Mouse (Mus musculus) adrenal gland, adult (tissue): ENCODE results near the gene Rpsa.
"Not testable (repeated sequence)": the region's sequence is repeated elsewhere in the genome, so short reads cannot be mapped to it uniquely, and the experiment has no call there.

Experiments used
- DNase-seq, 2 experiments: peaks; one replicate each; pipeline ENCODE4 v3.0.0; 2022 to 2023; ENCODE audit warnings: low spot score in 1 of 2; ENCODE audit not compliant: inconsistent age in 2 of 2

Rpsa gene

GRCm38 (mm10) chr9:120127538-120128251 is at the start of gene Rpsa:
Rpsa (plus strand) TSS chr9:120127689.
- peak; percentile 98 for DNase-seq

GRCm38 (mm10) chr9:120078241-120078640 is 49.2 kb upstream of the Rpsa start:
- no peak for DNase-seq

- DNase-seq = no peak
Observed at GRCm38 (mm10) chr9:120079901-120080300, 47.6 kb upstream of the Rpsa start.

GRCm38 (mm10) chr9:120080546-120081108 is 46.9 kb upstream of the Rpsa start:
- no peak for DNase-seq

DNA sequence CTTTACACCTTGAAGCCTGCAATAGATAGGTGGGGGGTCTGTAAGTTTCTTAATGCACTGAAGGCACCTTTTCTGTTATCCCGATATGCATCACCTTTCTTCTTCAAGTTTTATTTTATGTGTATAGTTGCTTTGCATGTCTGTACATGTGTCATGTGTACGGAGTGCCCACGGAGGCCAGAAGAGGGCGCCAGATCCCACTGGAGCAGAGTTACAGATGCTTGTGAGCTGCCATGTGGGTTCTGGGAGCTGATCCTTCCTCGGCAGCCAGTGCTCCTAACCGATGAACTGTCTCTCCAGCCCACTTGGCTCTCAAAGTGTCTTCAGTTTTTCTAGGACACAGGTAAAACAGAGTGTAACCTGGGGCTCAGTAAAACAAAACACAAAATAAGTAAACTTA is 46.2 kb upstream of the Rpsa start:
- DNase-seq = no peak

GRCm38 (mm10) chr9:120081967-120082366 is 45.5 kb upstream of the Rpsa start:
- DNase-seq = no peak

GRCm38 (mm10) chr9:120082691-120083090 is 44.8 kb upstream of the Rpsa start:
- DNase-seq = no peak

DNA sequence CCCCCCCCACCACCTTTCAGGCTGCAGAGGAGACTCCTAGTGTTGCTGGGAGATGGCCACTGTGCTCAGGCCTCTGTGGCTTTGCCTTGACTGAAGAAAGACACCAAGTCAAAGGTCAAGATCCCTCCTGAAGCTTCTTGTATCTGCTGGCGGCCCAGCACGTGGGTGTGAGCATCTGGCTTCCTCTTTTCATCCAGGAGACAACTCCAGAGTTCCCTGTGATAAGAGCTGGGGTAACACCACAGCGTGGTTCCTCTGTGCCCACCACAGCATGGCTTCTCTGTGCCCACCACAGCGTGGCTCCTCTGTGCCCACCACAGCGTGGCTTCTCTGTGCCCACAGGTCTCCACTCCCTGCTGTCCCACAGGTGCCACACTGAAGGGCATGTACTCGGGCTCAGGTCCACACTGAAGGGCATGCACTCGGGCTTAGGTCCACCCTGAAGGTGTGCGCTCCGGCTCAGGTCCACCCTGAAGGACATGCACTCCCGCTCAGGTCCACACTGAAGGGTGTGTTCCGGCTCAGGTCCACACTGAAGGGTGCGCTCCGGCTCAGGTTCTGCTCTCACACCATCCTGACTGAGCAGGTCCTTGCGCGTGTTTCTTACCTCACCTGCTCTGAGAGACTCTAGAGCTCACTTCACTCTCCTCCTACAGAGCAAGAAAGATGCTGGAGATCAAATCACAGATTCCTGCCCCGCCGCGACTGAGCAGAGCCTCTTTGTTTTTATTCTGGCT is 44.2 kb upstream of the Rpsa start:
- DNase-seq = no peak

DNA sequence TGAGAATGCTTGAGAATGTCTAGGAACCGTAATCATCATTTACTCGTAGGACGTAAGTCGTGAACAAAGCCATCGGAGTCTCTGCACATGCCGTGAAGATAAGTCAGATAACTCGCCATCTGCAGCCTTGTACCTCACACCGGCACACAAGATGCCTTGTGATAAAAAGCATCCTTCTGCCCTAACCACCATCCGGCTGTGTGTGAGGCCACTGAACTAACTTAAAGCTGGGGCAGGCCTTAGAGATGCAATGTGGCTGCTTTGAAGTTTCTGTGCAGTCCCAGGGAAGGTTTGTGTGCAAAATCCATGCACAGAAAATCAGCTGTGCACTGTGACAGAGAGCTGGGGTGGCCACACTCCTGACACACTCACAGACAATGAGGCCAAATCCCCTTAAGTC is 43.1 kb upstream of the Rpsa start:
- no peak for DNase-seq

DNA sequence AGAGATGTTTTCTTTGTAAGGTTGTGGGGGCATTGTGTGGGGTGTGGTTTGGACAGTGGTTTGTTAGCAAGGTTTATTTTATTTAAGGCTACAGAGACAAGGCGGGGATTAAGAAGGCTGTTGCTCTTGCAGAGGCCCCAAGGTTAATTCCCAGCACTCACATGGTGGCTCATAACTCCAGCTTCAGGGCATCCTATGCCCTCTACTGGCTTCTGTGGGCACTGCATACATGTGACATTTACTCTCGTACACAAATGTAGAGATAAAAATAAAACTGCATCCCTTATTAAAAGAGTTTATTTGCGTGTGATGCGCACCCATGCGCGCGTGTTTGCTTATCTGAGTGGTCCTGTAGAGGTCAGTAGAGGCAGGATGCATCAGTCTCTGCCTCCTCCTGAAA is 38.4 kb upstream of the Rpsa start:
- no peak for DNase-seq

DNA sequence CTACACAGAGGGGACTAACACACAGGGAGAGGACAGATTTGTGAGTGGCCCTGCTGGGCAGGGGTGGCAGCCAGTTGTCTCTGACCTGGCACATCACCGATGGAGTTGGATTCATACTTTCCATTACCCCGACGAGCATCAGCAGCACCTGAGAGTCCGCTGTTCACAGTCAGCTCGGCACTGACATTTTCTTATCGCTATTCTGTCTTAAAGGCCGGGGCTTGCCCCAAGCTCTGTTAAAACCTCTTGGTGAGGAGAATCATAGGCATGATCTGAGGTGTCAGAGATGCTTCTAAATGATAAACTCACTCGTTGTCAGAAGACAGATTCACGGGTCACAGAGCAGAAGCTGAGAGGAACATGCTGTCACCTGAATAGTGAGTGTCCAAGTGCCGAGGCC is 36.4 kb upstream of the Rpsa start:
- DNase-seq = no peak

GRCm38 (mm10) chr9:120091696-120092238 is 35.7 kb upstream of the Rpsa start, which contains the start of gene Ccr8:
Ccr8 (plus strand) TSS chr9:120092114.
- no peak for DNase-seq

- DNase-seq = no peak
Observed at GRCm38 (mm10) chr9:120093701-120094100, 33.8 kb upstream of the Rpsa start.

GRCm38 (mm10) chr9:120095886-120096285 is 31.6 kb upstream of the Rpsa start:
- no peak for DNase-seq

DNA sequence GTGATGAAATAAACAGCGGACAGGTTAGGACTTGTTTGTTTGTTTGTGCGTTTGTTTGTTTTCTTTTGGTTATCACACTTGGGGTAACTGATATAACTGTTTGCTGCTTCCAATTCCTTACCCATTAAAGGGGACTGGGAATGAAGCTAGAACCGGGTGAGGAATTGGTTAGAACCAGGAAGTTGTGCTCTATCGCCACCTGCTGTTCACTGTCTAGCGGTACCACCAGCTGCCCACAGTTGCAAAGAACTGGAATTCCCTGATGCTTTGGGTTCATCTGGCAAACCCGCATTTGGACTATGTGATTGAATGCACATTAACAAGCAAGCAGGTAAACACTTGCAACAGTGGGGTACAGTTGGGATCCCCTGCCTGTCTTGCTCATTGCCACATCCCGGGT is 28.8 kb upstream of the Rpsa start:
- DNase-seq = peak; percentile 41 to 87

DNA sequence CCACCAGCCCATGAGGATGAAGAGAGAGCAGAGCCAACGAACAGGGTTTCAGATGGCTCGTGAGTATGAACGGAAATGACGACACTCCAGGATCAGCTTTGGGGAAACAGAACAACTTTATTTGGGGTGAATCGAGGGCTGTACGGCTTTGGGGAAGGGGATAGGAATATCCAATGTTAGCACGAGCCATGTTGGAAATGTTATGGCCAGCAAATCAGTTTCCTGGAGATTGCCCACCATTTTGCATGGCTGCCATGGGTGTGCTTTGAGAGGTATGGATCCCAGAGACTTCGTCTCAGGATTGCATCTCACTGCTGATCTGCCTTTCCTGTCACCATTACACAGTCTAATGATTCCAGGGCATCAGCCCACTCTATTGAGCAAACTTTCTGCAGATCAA is 28.2 kb upstream of the Rpsa start:
- no peak for DNase-seq

- no peak for DNase-seq
Observed at GRCm38 (mm10) chr9:120101165-120101564, 26.3 kb upstream of the Rpsa start.

- not testable (repeated sequence) for DNase-seq
Observed at GRCm38 (mm10) chr9:120108953-120109352, 18.5 kb upstream of the Rpsa start.

- DNase-seq = peak; percentile 96 to 98
Observed at GRCm38 (mm10) chr9:120110211-120111018, 17.1 kb upstream of the Rpsa start, which contains the start of gene Slc25a38. Slc25a38 (plus strand) TSS chr9:120110374.

DNA sequence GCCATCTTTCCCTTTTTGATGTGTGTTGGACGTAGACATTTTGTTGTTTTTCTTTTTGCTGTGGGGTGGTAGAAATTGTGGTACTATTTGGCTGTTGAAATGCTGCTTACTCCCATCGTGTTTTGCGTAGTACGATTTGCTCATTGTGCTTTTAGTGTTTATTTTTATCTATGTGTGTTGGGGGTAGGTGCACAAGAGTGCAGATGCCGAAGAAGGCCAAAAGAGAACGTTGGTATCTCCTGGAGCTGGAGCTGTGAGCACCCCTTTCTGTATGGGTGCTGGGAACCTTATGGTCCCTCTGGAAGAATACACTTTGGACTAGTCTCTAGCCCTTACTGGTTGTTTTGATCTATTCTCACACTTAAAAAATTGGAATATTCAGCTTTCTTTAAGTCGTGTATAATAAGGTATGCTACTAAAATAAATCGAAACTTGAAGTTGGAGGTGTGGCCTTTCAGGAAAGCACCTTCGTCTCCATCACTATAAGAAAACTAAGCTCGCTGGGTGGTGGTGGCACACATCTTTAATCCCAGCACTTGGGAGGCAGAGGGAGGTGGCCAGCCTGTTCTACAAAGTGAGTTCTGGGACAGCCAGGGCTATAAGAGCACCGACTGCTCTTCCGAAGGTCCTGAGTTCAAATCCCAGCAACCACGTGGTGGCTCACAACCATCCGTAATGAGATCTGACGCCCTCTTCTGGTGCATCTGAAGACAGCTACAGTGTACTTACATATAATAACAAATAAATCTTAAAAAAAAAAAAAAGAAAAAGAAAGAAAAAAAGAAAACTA is 16.1 kb upstream of the Rpsa start:
- no peak for DNase-seq
